Mouse (Mus musculus) midbrain, embryonic 11.5 days (tissue): ENCODE results near the gene Gapdhs. TPM values are rescaled to one million over a fixed set of nuclear protein-coding genes. Genes with fewer than 3 reads are reported as not detected.
"Not testable (repeated sequence)": the region's sequence is repeated elsewhere in the genome, so short reads cannot be mapped to it uniquely, and the experiment has no call there.

Experiments used
- ATAC-seq: fragments of 200-750 bp; cut with Nextera tagmentation; 2 replicates; pipeline ENCODE4 v1.8.0; 2017; ENCODE audit warnings: moderate TSS enrichment, moderate library complexity; ENCODE audit not compliant: low FRiP score
- DNase-seq: peaks from one replicate; pipeline ENCODE4 v3.0.0; 2015; ENCODE audit warnings: low spot score; ENCODE audit errors: missing footprints
- H3K27ac ChIP-seq: fragments of 300-500 bp; sonication (generic); 2 replicates; pipeline ENCODE4 v1.5.1; 2014; ENCODE audit warnings: low read depth, low read length
- H3K27me3 ChIP-seq: fragments of 300-500 bp; sonication (generic); 2 replicates; pipeline ENCODE4 v1.6.1; 2014; ENCODE audit warnings: mild to moderate bottlenecking, low read length, moderate library complexity, mixed read lengths; ENCODE audit not compliant: control insufficient read depth, insufficient read depth
- H3K36me3 ChIP-seq: fragments of 300-500 bp; sonication (generic); 2 replicates; pipeline ENCODE4 v1.6.1; 2014; ENCODE audit warnings: mild to moderate bottlenecking, low read length, moderate library complexity, mixed read lengths; ENCODE audit not compliant: control insufficient read depth, insufficient read depth
- H3K4me1 ChIP-seq: fragments of 300-500 bp; sonication (generic); 2 replicates; pipeline ENCODE4 v1.6.1; 2014; ENCODE audit warnings: low read length; ENCODE audit not compliant: control insufficient read depth, insufficient read depth
- H3K4me2 ChIP-seq: fragments of 300-500 bp; sonication (generic); 2 replicates; pipeline ENCODE4 v1.6.1; 2014; ENCODE audit warnings: mild to moderate bottlenecking, moderate library complexity
- H3K4me3 ChIP-seq: fragments of 300-500 bp; sonication (generic); 2 replicates; pipeline ENCODE4 v1.5.1; 2014; ENCODE audit warnings: low read depth, low read length
- H3K9ac ChIP-seq: fragments of 300-500 bp; sonication (generic); 2 replicates; pipeline ENCODE4 v1.6.1; 2014; ENCODE audit warnings: low read length
- H3K9me3 ChIP-seq: fragments of 300-500 bp; sonication (generic); 2 replicates; pipeline ENCODE4 v1.6.1; 2016; ENCODE audit warnings: low read length; ENCODE audit not compliant: control insufficient read depth
- WGBS: fragments of 180-500 bp; shearing (Covaris S2); extraction: QIAGEN DNeasy Blood & Tissue Kit; methylation state at CpG from one replicate; pipeline ENCODE4 v1.1.7; 2014; 5-methylcytosine and 5-hydroxymethylcytosine counted together
- polyA plus RNA-seq: library from polyadenylated mRNA; unstranded; fragments of >200 nt; fragmentation: Nextera tagmentation; extraction: Ambion mirVana; gene quantifications from 2 replicates; pipeline ENCODE4 v1.2.1, GENCODE M21; 2014

Gapdhs gene
- polyA plus RNA-seq, 1 experiment from 2014 or later = 0.19 TPM

- no peaks in the 10 kb centered on the region for H3K27me3 ChIP-seq
- 71% methylated on average over 5 of the region's 5 CpGs for WGBS
- H3K4me1 ChIP-seq = no peaks in the 10 kb centered on the region
- H3K9me3 ChIP-seq = peaks cover 4% of the 10 kb centered on the region; the same call in 1 of the 2 replicates
- no peak within 1 kb of the TSS for H3K4me3 ChIP-seq
- H3K27ac ChIP-seq = no peak within 1 kb of the TSS
- H3K4me2 ChIP-seq = no peak within 1 kb of the TSS
- DNase-seq (peak; percentile 49), ATAC-seq (no peak)
- H3K36me3 ChIP-seq = no peaks in the 10 kb centered on the region
- H3K9ac ChIP-seq = no peak within 1 kb of the TSS
These were observed 7.7 kb upstream of the Gapdhs start, which contains the start of gene Sbsn for GRCm38 (mm10) chr7:30751086-30751669. Gene Sbsn, plus strand, starts transcription at chr7:30751471.

- no peak overlapping the region for H3K27ac ChIP-seq
- no peak for ATAC-seq
These were observed 6.5 kb upstream of the Gapdhs start for GRCm38 (mm10) chr7:30749824-30750606.

DNA sequence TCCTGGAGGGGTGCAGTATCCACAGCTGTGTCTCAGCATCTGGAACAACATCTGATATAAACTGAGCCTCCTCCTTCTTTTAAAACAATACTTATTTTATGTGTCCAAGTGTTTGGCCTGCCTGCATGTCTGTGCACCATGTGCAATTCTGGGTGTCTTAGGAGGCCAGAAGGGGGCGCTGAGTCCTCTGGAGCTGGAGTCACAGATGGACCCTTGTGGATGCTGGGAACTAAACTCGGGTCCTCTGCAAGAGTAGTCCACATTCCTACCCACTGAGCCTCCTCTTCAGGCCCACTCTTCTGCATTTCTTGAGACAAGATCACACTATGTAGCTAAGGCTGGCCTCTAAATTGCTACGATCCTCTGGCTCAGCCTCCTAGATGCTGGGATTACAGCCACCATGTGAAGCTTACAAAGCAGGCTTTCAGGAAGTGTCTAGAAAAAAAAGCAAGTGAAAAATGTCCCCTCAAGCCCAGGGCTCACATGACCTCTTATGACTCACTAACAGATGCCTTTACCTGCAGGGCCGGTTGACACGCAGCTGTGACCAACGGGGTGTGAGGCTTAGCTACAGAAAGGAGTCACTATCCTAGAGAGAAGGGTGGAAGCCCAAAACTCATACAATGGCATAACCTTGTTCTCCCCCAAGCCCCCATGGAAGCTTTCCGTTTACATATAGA lies 4.2 kb upstream of the Gapdhs start:
- no peak overlapping the region for H3K9ac ChIP-seq

More at GRCm38 (mm10) chr7:30749824-30750606, 6.5 kb upstream of the Gapdhs start:
- Histone ChIP-seq H3K9me3 (peaks cover 1% of the 10 kb centered on the region; the same call in 1 of the 2 replicates), H3K4me1 (no peaks in the 10 kb centered on the region), H3K4me3 (no peak overlapping the region), H3K36me3 (no peaks in the 10 kb centered on the region), H3K27me3 (no peaks in the 10 kb centered on the region), H3K9ac (no peak overlapping the region), H3K4me2 (no peak overlapping the region)
- peak; percentile 23 for DNase-seq
- 87% methylated on average over 13 of the region's 13 CpGs for WGBS

GRCm38 (mm10) chr7:30744022-30744598 lies 629 bp upstream of the Gapdhs start:
- DNase-seq = peak; percentile 78
- Histone ChIP-seq H3K27me3 (no peaks in the 10 kb centered on the region), H3K4me1 (no peaks in the 10 kb centered on the region), H3K4me3 (no peak overlapping the region), H3K36me3 (no peaks in the 10 kb centered on the region), H3K4me2 (no peak overlapping the region), H3K9ac (no peak overlapping the region), H3K27ac (no peak overlapping the region), H3K9me3 (no peaks in the 10 kb centered on the region)
- WGBS = 57% methylated on average over 4 of the region's 4 CpGs
- no peak for ATAC-seq

More for the DNA sequence above, 4.2 kb upstream of the Gapdhs start:
- 86% methylated on average over 7 of the region's 7 CpGs for WGBS
- ATAC-seq (no peak), DNase-seq (peak; percentile 81)
- no peak overlapping the region for H3K27ac ChIP-seq
- H3K4me1 ChIP-seq = no peaks in the 10 kb centered on the region
- no peaks in the 10 kb centered on the region for H3K27me3 ChIP-seq
- H3K36me3 ChIP-seq = no peaks in the 10 kb centered on the region
- H3K4me2 ChIP-seq = no peak overlapping the region
- H3K4me3 ChIP-seq = no peak overlapping the region
- no peaks in the 10 kb centered on the region for H3K9me3 ChIP-seq

GRCm38 (mm10) chr7:30742570-30742969 lies 911 bp downstream of the Gapdhs start:
- WGBS = 87% methylated on average over 2 of the region's 2 CpGs
- not testable (repeated sequence) for H3K4me3 ChIP-seq, H3K4me1 ChIP-seq, H3K27me3 ChIP-seq, H3K27ac ChIP-seq, DNase-seq, H3K4me2 ChIP-seq, H3K9ac ChIP-seq, ATAC-seq, H3K36me3 ChIP-seq, H3K9me3 ChIP-seq

- no peak for DNase-seq
- no peak overlapping the region for H3K9ac ChIP-seq
- no peak overlapping the region for H3K27ac ChIP-seq
- peaks cover 6% of the 10 kb centered on the region; the same call in 1 of the 2 replicates for H3K36me3 ChIP-seq
- H3K27me3 ChIP-seq = no peaks in the 10 kb centered on the region
- WGBS = 90% methylated on average over 3 of the region's 3 CpGs
- ATAC-seq = no peak
- H3K4me1 ChIP-seq = no peaks in the 10 kb centered on the region
- H3K9me3 ChIP-seq = no peaks in the 10 kb centered on the region
- H3K4me3 ChIP-seq = no peak overlapping the region
- no peak overlapping the region for H3K4me2 ChIP-seq
These were observed 7.3 kb downstream of the Gapdhs start for GRCm38 (mm10) chr7:30736211-30736610.

- H3K27me3 ChIP-seq, H3K9me3 ChIP-seq, ATAC-seq, H3K36me3 ChIP-seq: not testable (repeated sequence)
- H3K4me2 ChIP-seq = peak overlapping the region; percentile 87
- peak; percentile 86 for DNase-seq
- H3K4me3 ChIP-seq = peak overlapping the region; percentile 78
- 16% methylated on average over 21 of the region's 22 CpGs for WGBS
- peaks cover 16% of the 10 kb centered on the region for H3K4me1 ChIP-seq
- peak overlapping the region; percentile 82; the same call in 1 of the 2 replicates for H3K27ac ChIP-seq
- H3K9ac ChIP-seq = peak overlapping the region; percentile 90
These were observed 13.3 kb downstream of the Gapdhs start for GRCm38 (mm10) chr7:30730064-30730722.

DNA sequence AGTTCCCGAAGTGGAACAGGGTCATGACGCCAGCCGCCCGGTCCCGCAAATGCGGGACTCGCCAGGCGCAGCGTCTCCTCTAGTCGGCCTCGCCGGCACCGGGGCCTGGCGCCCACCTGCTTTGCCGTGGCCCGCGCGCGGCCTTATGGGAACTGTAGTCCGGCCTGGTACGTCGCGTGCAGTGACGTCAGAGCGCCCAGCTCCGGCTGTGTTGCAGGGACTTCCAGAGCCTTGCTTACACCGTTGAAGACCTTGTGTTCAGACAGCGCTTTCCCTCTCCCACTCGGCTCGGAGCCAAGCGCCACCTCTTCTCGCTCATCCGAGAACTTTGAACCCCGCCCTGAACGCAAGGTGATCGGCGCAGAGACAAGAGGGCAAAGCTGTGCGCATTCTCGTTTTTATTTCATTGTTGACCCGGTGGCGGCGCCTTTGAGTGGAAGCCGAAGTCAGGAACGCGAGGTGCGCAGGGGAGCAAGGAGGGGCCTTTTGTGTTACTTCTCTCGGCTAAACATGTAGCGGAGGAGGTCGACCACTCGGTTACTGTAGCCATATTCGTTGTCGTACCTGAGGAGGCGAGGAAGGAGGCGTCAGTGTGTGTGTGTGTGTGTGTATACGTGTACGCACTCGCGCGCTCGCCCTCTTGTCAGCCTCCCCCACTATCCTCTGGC lies 14.0 kb downstream of the Gapdhs start, which contains the start of gene Tmem147:
Tmem147 (minus strand) TSS at position 145 of the 668 bp plus-strand sequence.
- DNase-seq = peak; percentile 100
- Histone ChIP-seq H3K4me2 (peak within 1 kb of the TSS; percentile 87), H3K27ac (peak within 1 kb of the TSS; percentile 82), H3K9ac (peak within 1 kb of the TSS; percentile 90), H3K27me3 (no peaks in the 10 kb centered on the region), H3K4me1 (peaks cover 16% of the 10 kb centered on the region), H3K9me3 (no peaks in the 10 kb centered on the region), H3K4me3 (peak within 1 kb of the TSS; percentile 78), H3K36me3 (no peaks in the 10 kb centered on the region; the same call in 1 of the 2 replicates)
- WGBS = under 1% methylated on average over 55 of the region's 60 CpGs
- peak; percentile 98 for ATAC-seq
